Mouse (Mus musculus) heart, postnatal 25 days (tissue): ENCODE results near the gene Prune2. TPM values are rescaled to one million over a fixed set of nuclear protein-coding genes. Genes with fewer than 3 reads are reported as not detected.

Source experiments
- DNase-seq: peaks from one replicate; pipeline ENCODE4 v3.0.0; 2022; ENCODE audit warnings: low spot score
- intact Hi-C: fragments of 180-260 bp; cut with DNase I; formaldehyde crosslinking; loops from one replicate; pipeline ENCODE4 v1.15.1; 2025
- total RNA-seq, 2 experiments: library from RNA; stranded (reverse); gene quantifications; 2 replicates each; pipeline ENCODE4 v1.2.3; 2021

The Prune2 gene
- total RNA-seq, 2 experiments from 2014 or later, result 29.0 to 32.9 TPM

- intact Hi-C loops, result no loop called here
- no peak for DNase-seq
These were observed 38.3 kb downstream of the Prune2 start for GRCm38 (mm10) chr19:16994260-16994659.

GRCm38 (mm10) chr19:16997915-16998314 is 42.0 kb downstream of the Prune2 start:
- intact Hi-C loops, result no loop called here
- no peak for DNase-seq

GRCm38 (mm10) chr19:17006220-17006907 is 50.4 kb downstream of the Prune2 start:
- intact Hi-C loops, result no loop called here
- DNase-seq, result no peak

- intact Hi-C loops, result no loop called here
- DNase-seq, result no peak
These were observed 55.5 kb downstream of the Prune2 start for GRCm38 (mm10) chr19:17011261-17011995.

- intact Hi-C loops, result no loop called here
- no peak for DNase-seq
These were observed 57.2 kb downstream of the Prune2 start for GRCm38 (mm10) chr19:17013085-17013484.

- intact Hi-C loops, result no loop called here
- no peak for DNase-seq
These were observed 58.6 kb downstream of the Prune2 start for GRCm38 (mm10) chr19:17014337-17015124.

GRCm38 (mm10) chr19:17024748-17025147 is 68.8 kb downstream of the Prune2 start:
- no peak for DNase-seq

GRCm38 (mm10) chr19:17030276-17030675 is 74.4 kb downstream of the Prune2 start:
- no peak for DNase-seq
- intact Hi-C loops, result loop anchor here (1.0 to 2.0 kb wide), 2 partner anchors 127 to 228 kb away; no protein-coding TSS in a partner anchor

More at GRCm38 (mm10) chr19:17024748-17025147, 68.8 kb downstream of the Prune2 start:
- intact Hi-C loops, result no loop called here

- no peak for DNase-seq
- intact Hi-C loops, result no loop called here
These were observed 76.4 kb downstream of the Prune2 start for GRCm38 (mm10) chr19:17032314-17032713.

- DNase-seq, result no peak
- intact Hi-C loops, result no loop called here
These were observed 91.0 kb downstream of the Prune2 start for GRCm38 (mm10) chr19:17046961-17047360.

GRCm38 (mm10) chr19:17055892-17056291 is 100.0 kb downstream of the Prune2 start:
- DNase-seq, result no peak
- intact Hi-C loops, result no loop called here

- intact Hi-C loops, result no loop called here
- DNase-seq, result no peak
These were observed 104.2 kb downstream of the Prune2 start for GRCm38 (mm10) chr19:17060106-17060505.

GRCm38 (mm10) chr19:17064421-17064820 is 108.5 kb downstream of the Prune2 start:
- intact Hi-C loops, result no loop called here
- no peak for DNase-seq

- intact Hi-C loops, result no loop called here
- no peak for DNase-seq
These were observed 113.1 kb downstream of the Prune2 start for GRCm38 (mm10) chr19:17069067-17069466.

GRCm38 (mm10) chr19:17071205-17071604 is 115.3 kb downstream of the Prune2 start:
- no peak for DNase-seq
- intact Hi-C loops, result no loop called here

- intact Hi-C loops, result no loop called here
- DNase-seq, result no peak
These were observed 116.3 kb downstream of the Prune2 start for GRCm38 (mm10) chr19:17072245-17072644.

- no peak for DNase-seq
- intact Hi-C loops, result no loop called here
These were observed 122.9 kb downstream of the Prune2 start for GRCm38 (mm10) chr19:17078643-17079316.

GRCm38 (mm10) chr19:17081382-17081781 is 125.5 kb downstream of the Prune2 start:
- no peak for DNase-seq
- intact Hi-C loops, result no loop called here

- intact Hi-C loops, result no loop called here
- DNase-seq, result no peak
These were observed 138.1 kb downstream of the Prune2 start for GRCm38 (mm10) chr19:17094067-17094466.

GRCm38 (mm10) chr19:17096338-17096737 is 140.4 kb downstream of the Prune2 start:
- intact Hi-C loops, result no loop called here
- DNase-seq, result no peak
